Comparison of ENCODE assay signal across 11 mouse cellular contexts in genomic region chr2:127789651-127790270, GRCm38 (mm10). TPM values are rescaled to one million over a fixed set of nuclear protein-coding genes. Genes with fewer than 3 reads are reported as not detected.
A peak's percentile ranks its signal among the peaks of the same experiment; 100 is the strongest.
DNase-seq lines count a peak whose midpoint lies in the region; ATAC-seq and TF ChIP-seq lines count a peak whose summit lies in the region.
"Had no signal": no experiment of that assay in that cellular context is flagged by ENCODE, and none has a peak within 500 bp of the region (broad histone marks: within the 10 kb centered on the region; RNA-seq: fewer than 3 reads in every experiment).

No protein-coding gene starts in this region.

- TF ChIP-seq POLR2A in bone marrow macrophage, adult 2 months (IDR thresholded peaks at IDR 0.05; ENCODE audit: borderline replicate concordance, low read depth, low read length) = no peak

- no peaks in the 10 kb centered on the region for H3K9me3 ChIP-seq in heart, embryonic 12.5 days (replicated peaks)
- no peaks in the 10 kb centered on the region for H3K9me3 ChIP-seq in hindbrain, embryonic 15.5 days
- no peaks in the 10 kb centered on the region for H3K9me3 ChIP-seq in midbrain, embryonic 13.5 days

- H3K4me1 ChIP-seq in heart, embryonic 12.5 days (replicated peaks) = peaks cover 11% of the 10 kb centered on the region
- peaks cover 15% of the 10 kb centered on the region for H3K4me1 ChIP-seq in bone marrow macrophage, adult 2 months (ENCODE audit: control insufficient read depth, insufficient read depth, low read length)
- peaks cover 36% of the 10 kb centered on the region for H3K4me1 ChIP-seq in hindbrain, embryonic 15.5 days (replicated peaks)
- peaks cover 29% of the 10 kb centered on the region for H3K4me1 ChIP-seq in midbrain, embryonic 13.5 days (replicated peaks)

- peak overlapping the region; percentile 66; the same call in 1 of the 2 replicates for H3K4me3 ChIP-seq in heart, embryonic 12.5 days
- 0 out of 2 replicates have a peak overlapping the region, but pooled peaks have one; percentile 67 for H3K4me3 ChIP-seq in bone marrow macrophage, adult 2 months (ENCODE audit: insufficient read depth, low read length)
- H3K4me3 ChIP-seq in hindbrain, embryonic 15.5 days = peak overlapping the region; percentile 96; the same call in 1 of the 2 replicates
- H3K4me3 ChIP-seq in midbrain, embryonic 13.5 days (replicated peaks) = peak overlapping the region; percentile 73

- H3K27ac ChIP-seq in heart, embryonic 12.5 days (ENCODE audit: poor library complexity, severe bottlenecking) = no peak overlapping the region
- H3K27ac ChIP-seq in bone marrow macrophage, adult 2 months (ENCODE audit: insufficient read depth, low read depth, low read length) = no peak overlapping the region
- H3K27ac ChIP-seq in hindbrain, embryonic 15.5 days (replicated peaks) = no peak overlapping the region
- H3K27ac ChIP-seq in midbrain, embryonic 13.5 days = no peak overlapping the region

- intact Hi-C loops in heart, postnatal 10 days (cut with DNase I) = loop anchor here (5.0 kb wide), 1 partner anchor 202 kb away; the partner anchor contains the start of genes Mrps5 and Zfp661
- intact Hi-C loops in left cerebral cortex, postnatal 36 days (cut with DNase I) = no loop called here

- H3K36me3 ChIP-seq in heart, embryonic 12.5 days = no peaks in the 10 kb centered on the region
- H3K36me3 ChIP-seq in hindbrain, embryonic 15.5 days = no peaks in the 10 kb centered on the region
- H3K36me3 ChIP-seq in midbrain, embryonic 13.5 days = no peaks in the 10 kb centered on the region

- peak overlapping the region; percentile 74; the same call in 1 of the 2 replicates for H3K9ac ChIP-seq in heart, embryonic 12.5 days
- H3K9ac ChIP-seq in hindbrain, embryonic 15.5 days = no peak overlapping the region
- H3K9ac ChIP-seq in midbrain, embryonic 13.5 days (replicated peaks) = no peak overlapping the region; the same call in 1 of the 2 replicates

- ATAC-seq in heart, embryonic 12.5 days (ENCODE audit: insufficient number of reproducible peaks, low FRiP score) = no peak
- ATAC-seq in hindbrain, embryonic 15.5 days (ENCODE audit: low FRiP score, low read depth) = no peak
- no peak for ATAC-seq in midbrain, embryonic 13.5 days
- no peak for ATAC-seq in megakaryocyte-erythroid progenitor cell, adult 5-6 weeks (replicated peaks; ENCODE audit: low FRiP score, low TSS enrichment, poor library complexity, severe bottlenecking)

- H3K4me2 ChIP-seq in heart, embryonic 12.5 days = peak overlapping the region; percentile 74
- H3K4me2 ChIP-seq in hindbrain, embryonic 15.5 days = peak overlapping the region; percentile 76
- H3K4me2 ChIP-seq in midbrain, embryonic 13.5 days (replicated peaks) = peak overlapping the region; percentile 72

- no peak for DNase-seq in heart, postnatal 10 days
- DNase-seq in gastrocnemius, postnatal 25 days = no peak
- DNase-seq in left cerebral cortex, postnatal 36 days (ENCODE audit: low spot score in 2 of 2) = no peak
- DNase-seq: right cerebral cortex, postnatal 4 days had no signal

- no peaks in the 10 kb centered on the region for H3K27me3 ChIP-seq in heart, embryonic 12.5 days (replicated peaks)
- H3K27me3 ChIP-seq in hindbrain, embryonic 15.5 days = no peaks in the 10 kb centered on the region
- H3K27me3 ChIP-seq in midbrain, embryonic 13.5 days = no peaks in the 10 kb centered on the region

- WGBS in heart, embryonic 12.5 days = 33% methylated on average over 9 of the region's 9 CpGs
- 21% methylated on average over 9 of the region's 9 CpGs for whole genome bisulfite sequencing in hindbrain, embryonic 15.5 days
- 17% methylated on average over 9 of the region's 9 CpGs for WGBS in midbrain, embryonic 13.5 days

- no peak for TF ChIP-seq CTCF in bone marrow macrophage, adult 2 months (IDR thresholded peaks at IDR 0.05; ENCODE audit: low read depth, low read length)

RNA-seq across cellular contexts. Expression of gene Nphp1, which starts 1.1 kb away (rescaled TPM):
- 14.8 and 15.6 TPM in 2 replicates for polyA plus RNA-seq in heart, embryonic 12.5 days (2016; fragmentation: Nextera tagmentation; extraction: Ambion mirVana)
- 10 to 100 TPM; 10.9 to 12.3 TPM for total RNA-seq in heart, postnatal 10 days (2021)
- 7.4 and 8.4 TPM in 2 replicates for polyA plus RNA-seq in bone marrow macrophage, adult 2 months (2012; ENCODE audit: insufficient read depth, insufficient read length, missing spikeins)
- polyA plus RNA-seq in hindbrain, embryonic 15.5 days (2015; fragmentation: Nextera tagmentation; extraction: Ambion mirVana) = 14.2 and 16.8 TPM in 2 replicates
- 20.4 and 21.7 TPM in 2 replicates for polyA plus RNA-seq in midbrain, embryonic 13.5 days (2015; fragmentation: Nextera tagmentation; extraction: Ambion mirVana)
- total RNA-seq in gastrocnemius, postnatal 25 days (2021) = 10 to 100 TPM; 16.7 to 20.0 TPM
- 19.2 and 19.3 TPM in 2 replicates for total RNA-seq in megakaryocyte-erythroid progenitor cell, adult 5-6 weeks (2014; fragmentation: Nextera tagmentation)
- 24.4 and 26.4 TPM in 2 replicates for total RNA-seq in megakaryocyte-erythroid progenitor cell, adult 5-6 weeks (2017)
- 10 to 100 TPM; 16.9 to 19.7 TPM for total RNA-seq in left cerebral cortex, postnatal 36 days (2021)

RNA-seq across cellular contexts. Expression of gene Mtln, which starts 2.5 kb away (rescaled TPM):
- polyA plus RNA-seq in heart, embryonic 12.5 days (2016; fragmentation: Nextera tagmentation; extraction: Ambion mirVana) = 40.5 and 40.9 TPM in 2 replicates
- 10 to 100 TPM; 34.9 to 36.5 TPM for total RNA-seq in heart, postnatal 10 days (2021)
- polyA plus RNA-seq in bone marrow macrophage, adult 2 months (2012; ENCODE audit: insufficient read depth, insufficient read length, missing spikeins) = 30.1 and 37.2 TPM in 2 replicates
- 44.1 and 47.5 TPM in 2 replicates for polyA plus RNA-seq in hindbrain, embryonic 15.5 days (2015; fragmentation: Nextera tagmentation; extraction: Ambion mirVana)
- polyA plus RNA-seq in midbrain, embryonic 13.5 days (2015; fragmentation: Nextera tagmentation; extraction: Ambion mirVana) = 29.5 and 32.1 TPM in 2 replicates
- 100 to 1,000 TPM; 104 to 110 TPM for total RNA-seq in gastrocnemius, postnatal 25 days (2021)
- 30.9 and 33.7 TPM in 2 replicates for total RNA-seq in megakaryocyte-erythroid progenitor cell, adult 5-6 weeks (2014; fragmentation: Nextera tagmentation)
- 50.0 and 59.6 TPM in 2 replicates for total RNA-seq in megakaryocyte-erythroid progenitor cell, adult 5-6 weeks (2017)
- 10 to 100 TPM; 43.6 to 50.5 TPM for total RNA-seq in left cerebral cortex, postnatal 36 days (2021)

RNA-seq across cellular contexts. Expression of gene Bub1, which starts 41.9 kb away (rescaled TPM):
- 50.0 and 54.9 TPM in 2 replicates for polyA plus RNA-seq in heart, embryonic 12.5 days (2016; fragmentation: Nextera tagmentation; extraction: Ambion mirVana)
- total RNA-seq in heart, postnatal 10 days (2021) = 1 to 10 TPM; 5.6 to 6.0 TPM
- 20.5 and 23.5 TPM in 2 replicates for polyA plus RNA-seq in bone marrow macrophage, adult 2 months (2012; ENCODE audit: insufficient read depth, insufficient read length, missing spikeins)
- 10.9 and 12.5 TPM in 2 replicates for polyA plus RNA-seq in hindbrain, embryonic 15.5 days (2015; fragmentation: Nextera tagmentation; extraction: Ambion mirVana)
- polyA plus RNA-seq in midbrain, embryonic 13.5 days (2015; fragmentation: Nextera tagmentation; extraction: Ambion mirVana) = 24.4 and 26.4 TPM in 2 replicates
- total RNA-seq in gastrocnemius, postnatal 25 days (2021) = under 1 TPM; 0.49 to 0.62 TPM
- total RNA-seq in megakaryocyte-erythroid progenitor cell, adult 5-6 weeks (2014; fragmentation: Nextera tagmentation) = 36.4 and 51.6 TPM in 2 replicates
- 43.2 and 48.8 TPM in 2 replicates for total RNA-seq in megakaryocyte-erythroid progenitor cell, adult 5-6 weeks (2017)
- total RNA-seq in left cerebral cortex, postnatal 36 days (2021) = under 1 TPM in 1 of 2 experiments, not detected in 1; 0.25 TPM

RNA-seq across cellular contexts. Expression of gene Acoxl, which starts 48.9 kb away (rescaled TPM):
- 0.19 and 0.32 TPM in 2 replicates for polyA plus RNA-seq in heart, embryonic 12.5 days (2016; fragmentation: Nextera tagmentation; extraction: Ambion mirVana)
- under 1 TPM in 1 of 2 experiments, not detected in 1; 0.10 TPM for total RNA-seq in heart, postnatal 10 days (2021)
- polyA plus RNA-seq in bone marrow macrophage, adult 2 months (2012; ENCODE audit: insufficient read depth, insufficient read length, missing spikeins) = not detected in 2 replicates
- polyA plus RNA-seq in hindbrain, embryonic 15.5 days (2015; fragmentation: Nextera tagmentation; extraction: Ambion mirVana) = 0.16 TPM in 1 of 2 replicates, not detected in the other
- polyA plus RNA-seq in midbrain, embryonic 13.5 days (2015; fragmentation: Nextera tagmentation; extraction: Ambion mirVana) = 0.07 TPM in 1 of 2 replicates, not detected in the other
- total RNA-seq in gastrocnemius, postnatal 25 days (2021) = under 1 TPM in 1 of 2 experiments, not detected in 1; 0.27 TPM
- total RNA-seq in megakaryocyte-erythroid progenitor cell, adult 5-6 weeks (2014; fragmentation: Nextera tagmentation) = 0.87 TPM in 1 of 2 replicates, not detected in the other
- total RNA-seq in megakaryocyte-erythroid progenitor cell, adult 5-6 weeks (2017) = 0.75 TPM in 1 of 2 replicates, not detected in the other
- not detected for total RNA-seq in left cerebral cortex, postnatal 36 days (2021)
- total RNA-seq: layer of hippocampus, postnatal 25 days had no signal
- polyA plus RNA-seq: cortical plate, adult 2 months had no signal

Comparison
In these comparisons a context has a peak if more than half of its experiments do, and no peak if none do; other contexts are left out.
1. RNA of gene Bub1, which starts 41.9 kb away (total RNA-seq): 36.4 to 51.6 TPM in megakaryocyte-erythroid progenitor cell, adult 5-6 weeks; 5.6 to 6.0 TPM in heart, postnatal 10 days, 0.49 to 0.62 TPM in gastrocnemius, postnatal 25 days and 0.25 TPM in left cerebral cortex, postnatal 36 days; every median in the first group is over 4 times any median in the second.
2. Peak in every context shown above with its lines, with median percentiles within 50 percentile points of each other: H3K4me2 ChIP-seq and H3K4me3 ChIP-seq.